Mouse (Mus musculus) megakaryocyte-erythroid progenitor cell, adult 5-6 weeks (primary cell): ENCODE data around the gene Nfkbid. TPM values are rescaled to one million over a fixed set of nuclear protein-coding genes. Genes with fewer than 3 reads are reported as not detected.

ENCODE experiments used
- ATAC-seq: replicated peaks from 2 replicates; pipeline ENCODE4 v1.8.0; 2016; ENCODE audit warnings: mild to moderate bottlenecking, inconsistent platforms; ENCODE audit not compliant: severe bottlenecking, poor library complexity, low FRiP score, low TSS enrichment
- total RNA-seq, 2 experiments: library from RNA; stranded (forward) in 1 of 2; stranded (reverse) in 1 of 2; fragments of 200-1000, 215-1000 nt in 1 of 2; fragments of >200 nt in 1 of 2; fragmentation: Nextera tagmentation in 1 of 2; gene quantifications; 2 replicates each; pipeline ENCODE4 v1.2.3; 2014 to 2017

The Nfkbid gene
- total RNA-seq, 2 experiments from 2014 or later = 3.1 to 9.0 TPM

DNA sequence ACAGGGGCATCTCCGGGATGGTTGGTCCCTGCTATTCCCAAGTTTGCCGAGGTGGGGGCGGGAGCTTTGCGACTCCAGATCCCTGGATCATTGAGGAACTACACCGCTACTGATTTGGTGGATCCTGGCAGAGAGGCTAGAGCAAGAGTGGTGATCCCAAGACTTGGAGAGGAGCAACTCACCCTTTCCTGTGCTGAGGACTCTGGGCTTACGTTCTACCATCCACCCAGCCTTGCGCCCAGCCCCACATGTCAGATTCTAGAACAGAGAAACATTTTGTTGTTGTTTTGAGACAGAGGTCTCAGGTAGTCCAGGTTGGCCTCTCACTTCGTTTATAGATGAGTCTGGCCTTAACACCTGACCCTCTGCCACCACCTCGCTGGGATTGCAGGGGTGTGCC lies 1.0 kb downstream of the Nfkbid start:
- no peak for ATAC-seq

DNA sequence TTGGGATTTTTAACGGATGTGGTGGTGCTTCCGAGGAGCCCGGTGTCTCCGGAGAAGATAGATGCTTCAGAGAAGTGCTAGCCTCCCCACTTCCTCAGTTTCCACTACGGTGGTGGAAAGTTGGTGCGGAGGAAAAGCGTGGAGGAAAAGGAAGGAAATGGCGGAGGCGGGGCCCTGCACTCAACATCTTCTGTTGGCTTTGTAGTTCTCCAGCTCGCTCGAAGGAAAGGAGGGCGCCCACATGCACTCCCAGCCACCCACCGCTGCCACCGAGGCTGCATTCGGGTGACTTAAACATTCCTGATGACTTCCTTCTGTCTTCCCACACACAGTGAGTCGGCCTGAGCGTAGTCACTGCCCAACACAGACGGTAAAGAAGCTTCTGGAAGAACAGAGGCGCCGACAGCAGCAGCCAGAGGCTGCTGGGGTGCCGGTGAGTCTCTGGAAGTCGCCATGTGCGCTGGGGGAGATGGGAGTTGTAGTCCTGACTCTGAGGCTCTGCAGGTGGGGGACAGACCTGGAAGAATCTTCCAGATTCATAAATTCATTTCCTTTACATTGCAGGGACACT lies 1.6 kb downstream of the Nfkbid start:
- no peak for ATAC-seq

DNA sequence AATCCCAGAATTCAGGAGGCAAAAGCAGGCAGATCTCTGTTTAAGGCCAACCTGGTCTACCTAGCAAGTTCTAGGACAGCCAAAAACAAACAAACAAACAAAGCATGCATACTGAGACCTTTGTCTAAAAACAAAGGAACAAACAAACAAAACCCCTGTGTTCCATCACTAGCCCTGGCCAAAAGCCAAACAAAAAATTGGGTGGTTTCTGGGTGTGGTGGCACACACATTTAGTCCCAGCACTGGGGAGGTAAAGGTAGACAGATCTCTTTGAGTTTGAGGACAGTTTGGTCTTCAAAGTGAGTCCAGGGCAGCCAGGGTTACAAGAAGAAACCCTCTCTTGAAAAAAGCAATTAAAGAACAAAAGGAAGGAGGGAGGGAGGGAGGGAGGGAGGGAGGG lies 7.8 kb downstream of the Nfkbid start:
- ATAC-seq = no peak

DNA sequence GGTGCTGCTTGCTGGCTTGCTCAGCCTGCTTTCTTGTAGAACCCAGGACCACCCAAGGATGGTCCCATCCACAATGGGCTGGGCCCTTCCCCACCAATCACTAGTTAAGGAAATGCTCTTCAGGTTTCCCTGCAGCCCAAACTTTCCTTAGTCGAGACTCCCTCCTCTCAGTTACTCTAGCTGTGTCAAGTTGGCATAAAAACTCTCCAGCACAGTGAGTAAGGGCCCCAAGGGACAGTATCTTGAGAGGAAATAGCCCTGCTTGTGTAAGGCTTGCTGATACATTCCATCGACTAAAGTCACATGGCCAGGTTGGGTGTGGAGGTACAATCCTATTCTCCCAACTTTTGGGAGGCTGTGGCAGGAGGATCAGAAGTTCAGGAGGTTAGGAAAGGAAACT lies 8.7 kb downstream of the Nfkbid start:
- ATAC-seq = no peak

DNA sequence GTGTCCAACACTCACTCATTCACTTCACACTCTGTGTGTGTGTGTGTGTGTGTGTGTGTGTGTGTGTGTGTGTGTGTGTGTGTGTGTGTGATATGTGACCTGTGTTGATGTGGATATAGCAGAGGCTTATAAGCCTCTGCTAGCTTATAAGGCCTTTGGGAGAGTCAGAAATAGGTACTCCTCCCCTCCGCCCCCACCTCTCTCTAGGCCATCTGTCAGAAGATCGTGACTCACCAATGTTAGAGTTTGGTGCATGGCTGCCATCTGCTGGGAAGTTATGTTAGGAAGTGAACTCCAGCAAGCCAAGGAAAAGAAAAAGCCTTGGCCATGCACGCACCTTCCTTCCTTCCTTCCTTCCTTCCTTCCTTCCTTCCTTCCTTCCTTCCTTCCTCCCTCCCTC lies 10.3 kb downstream of the Nfkbid start:
- no peak for ATAC-seq

DNA sequence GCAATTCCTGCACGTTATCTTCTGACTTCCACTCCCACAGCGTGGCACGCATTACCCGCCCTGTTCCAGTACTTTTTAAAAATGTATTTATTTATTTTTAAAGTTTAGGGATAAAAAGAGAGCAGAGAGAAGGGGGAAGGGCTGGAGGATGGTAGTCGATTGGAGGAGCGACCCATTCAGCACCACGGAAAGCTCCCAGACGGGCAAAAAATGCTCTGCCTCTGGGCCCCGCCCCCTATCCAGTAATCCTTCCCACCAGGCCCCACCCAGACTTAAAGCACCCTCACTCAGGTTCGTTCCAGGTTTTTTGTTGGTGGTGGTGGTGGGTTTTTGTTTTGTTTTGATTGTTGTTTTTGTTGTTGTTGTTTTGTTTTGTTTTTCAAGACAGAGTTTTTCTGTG lies 12.7 kb downstream of the Nfkbid start:
- peak; percentile 68; the same call in 1 of the 2 replicates for ATAC-seq

DNA sequence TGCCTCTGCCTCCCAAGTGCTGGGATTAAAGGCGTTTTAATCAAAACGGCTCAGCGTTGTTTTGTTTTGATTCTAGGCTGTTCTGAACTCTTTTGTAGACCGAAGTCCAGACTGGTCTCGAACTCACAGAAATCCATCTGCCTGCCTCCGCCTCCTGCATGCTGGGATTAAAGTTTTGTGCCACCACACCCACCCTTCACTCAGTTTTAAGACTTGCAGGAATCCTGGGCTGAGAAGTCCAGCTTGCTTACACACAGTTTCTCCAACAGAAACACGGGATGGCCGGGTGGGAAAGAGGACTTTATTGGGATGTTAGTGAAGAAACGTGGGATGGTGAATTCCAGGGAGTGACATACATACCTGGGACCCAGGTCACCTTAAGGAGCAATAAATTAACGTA lies 13.2 kb downstream of the Nfkbid start:
- ATAC-seq = no peak

DNA sequence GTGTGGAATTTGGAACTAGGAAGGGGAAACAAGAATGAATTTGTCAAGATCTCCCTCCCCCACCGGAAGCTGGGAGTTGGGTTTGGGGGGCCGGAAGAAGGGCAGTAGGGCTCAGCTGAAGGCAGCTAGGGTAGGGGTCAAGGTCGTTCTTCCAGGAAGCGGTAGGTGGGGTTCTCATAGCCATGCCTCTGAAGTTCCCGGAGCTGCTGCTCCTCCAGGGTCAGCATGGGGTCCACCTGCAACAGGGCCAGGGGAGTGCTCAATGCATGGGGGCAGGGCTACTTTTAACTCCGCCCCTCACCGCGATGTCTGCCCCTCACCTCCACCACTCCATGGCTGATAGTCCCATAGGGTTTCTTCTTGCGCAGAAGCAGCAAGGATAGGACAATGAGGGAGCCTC lies 13.6 kb downstream of the Nfkbid start:
- no peak for ATAC-seq

DNA sequence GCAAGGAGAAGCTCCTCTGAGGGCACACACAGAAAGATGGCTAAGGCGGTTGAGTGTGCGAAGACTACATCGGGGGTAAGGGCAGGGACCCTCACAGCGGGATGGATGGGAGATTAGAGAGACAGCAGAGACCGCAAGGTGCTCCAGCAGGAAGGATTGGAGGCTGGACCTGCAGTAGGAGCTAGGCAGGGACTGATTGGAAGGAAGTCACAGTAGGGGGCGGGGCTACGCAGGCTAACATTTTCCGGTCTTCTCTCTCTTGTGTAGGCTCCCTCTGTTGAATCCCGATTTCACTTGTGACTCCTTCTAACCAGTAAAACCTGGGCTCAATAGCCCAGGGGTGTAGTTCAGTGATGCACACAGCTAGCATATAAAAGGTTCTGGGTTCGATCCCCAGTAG lies 15.3 kb downstream of the Nfkbid start:
- no peak; the same call in 1 of the 2 replicates for ATAC-seq

DNA sequence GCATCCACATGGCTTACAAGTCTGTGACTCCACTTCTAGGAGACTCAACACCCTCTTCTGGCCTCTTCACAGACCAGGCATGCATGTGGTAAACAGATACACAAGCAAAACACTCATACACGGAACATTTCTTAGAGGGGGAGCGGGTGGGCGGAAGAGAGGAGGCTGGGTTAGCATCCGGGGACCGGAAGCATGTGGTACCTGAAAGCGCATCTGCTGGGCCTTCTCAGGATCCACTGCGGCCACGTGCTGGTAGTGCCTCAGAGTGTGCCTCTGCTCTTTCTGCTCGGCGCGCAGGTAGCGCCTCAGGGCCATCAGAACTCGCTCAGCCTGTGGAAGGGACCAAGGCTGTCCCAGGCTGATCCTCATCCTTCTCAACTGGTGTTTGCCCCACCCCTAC lies 18.2 kb downstream of the Nfkbid start:
- no peak for ATAC-seq

DNA sequence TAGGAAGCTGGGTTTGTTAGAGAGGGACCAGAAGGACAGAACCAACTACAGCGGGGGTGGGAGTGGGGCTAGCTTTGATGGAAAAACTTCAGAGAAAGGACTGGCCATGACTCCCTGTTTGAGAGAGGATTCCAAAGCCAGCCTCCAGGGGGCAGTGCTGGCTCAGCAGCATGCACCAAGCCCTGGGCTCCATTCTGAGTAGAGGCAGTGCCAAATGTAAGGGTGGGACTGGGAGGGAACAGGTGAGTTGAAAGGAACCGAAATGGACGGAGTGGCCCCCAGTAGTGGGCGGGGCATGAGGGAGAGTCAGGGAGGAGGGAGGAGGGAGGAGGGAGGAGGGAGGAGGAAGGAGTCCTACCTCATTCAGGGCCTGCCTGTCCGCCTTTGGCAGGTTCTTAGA lies 19.2 kb downstream of the Nfkbid start:
- peak; percentile 62 for ATAC-seq

DNA sequence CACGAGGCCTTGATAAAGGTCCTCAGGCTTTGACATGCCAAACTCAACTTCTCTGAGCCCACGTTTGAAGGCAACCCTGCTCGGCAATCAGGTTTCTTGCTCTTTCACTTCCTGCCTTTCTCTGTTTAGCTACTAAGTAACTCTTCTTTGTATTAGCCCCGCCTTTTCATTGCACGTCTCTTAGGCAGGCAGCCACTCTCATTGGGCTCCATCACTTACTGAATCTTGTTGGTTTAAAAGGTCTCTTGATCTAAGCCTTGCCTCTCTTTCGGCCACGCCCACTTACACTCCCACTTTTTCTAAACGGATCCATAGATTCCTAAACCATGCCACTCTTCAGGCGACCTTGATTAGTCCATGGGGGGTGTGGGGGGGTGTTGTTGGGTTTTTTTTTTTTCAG lies 22.2 kb downstream of the Nfkbid start:
- ATAC-seq = no peak

DNA sequence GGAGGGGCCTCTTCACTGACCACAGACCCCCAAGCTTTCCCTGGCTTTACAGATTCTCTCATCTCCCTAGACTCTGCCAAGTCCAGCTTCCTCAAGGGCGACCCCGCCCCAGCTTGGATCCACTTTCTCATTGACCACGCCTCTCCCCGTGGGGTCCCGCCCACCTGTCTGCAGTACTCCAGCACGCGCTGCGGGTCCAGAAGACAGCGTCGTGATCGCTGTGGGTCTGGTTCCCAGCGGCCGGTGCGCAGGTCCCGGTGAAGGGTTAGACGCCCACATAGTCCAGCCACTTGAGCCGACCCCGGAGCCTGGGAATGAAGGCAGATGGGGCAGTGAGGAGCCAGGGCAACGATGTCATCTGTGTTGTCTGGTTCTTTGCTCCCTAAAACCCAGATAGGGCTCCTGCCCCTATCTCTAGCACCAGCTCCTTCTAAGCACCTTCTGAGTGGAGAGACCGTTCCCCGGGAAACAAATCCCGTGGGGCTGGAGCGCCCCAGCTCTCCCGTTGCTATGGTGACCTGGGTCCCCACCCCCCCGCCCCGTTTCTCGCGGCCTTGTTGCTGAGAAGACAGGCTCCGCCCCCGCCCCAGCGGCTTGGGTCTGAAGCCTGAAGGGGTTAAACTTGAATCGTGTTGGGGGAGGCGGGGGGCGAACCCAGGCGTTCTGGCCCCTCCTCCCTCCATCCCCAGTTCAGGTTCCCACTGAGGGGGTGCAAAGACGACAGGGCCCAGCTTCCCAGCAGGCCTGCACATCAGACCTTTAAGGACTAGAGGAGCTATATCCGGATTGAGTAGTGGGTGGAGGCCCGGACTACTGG lies 22.8 kb downstream of the Nfkbid start:
- no peak for ATAC-seq

DNA sequence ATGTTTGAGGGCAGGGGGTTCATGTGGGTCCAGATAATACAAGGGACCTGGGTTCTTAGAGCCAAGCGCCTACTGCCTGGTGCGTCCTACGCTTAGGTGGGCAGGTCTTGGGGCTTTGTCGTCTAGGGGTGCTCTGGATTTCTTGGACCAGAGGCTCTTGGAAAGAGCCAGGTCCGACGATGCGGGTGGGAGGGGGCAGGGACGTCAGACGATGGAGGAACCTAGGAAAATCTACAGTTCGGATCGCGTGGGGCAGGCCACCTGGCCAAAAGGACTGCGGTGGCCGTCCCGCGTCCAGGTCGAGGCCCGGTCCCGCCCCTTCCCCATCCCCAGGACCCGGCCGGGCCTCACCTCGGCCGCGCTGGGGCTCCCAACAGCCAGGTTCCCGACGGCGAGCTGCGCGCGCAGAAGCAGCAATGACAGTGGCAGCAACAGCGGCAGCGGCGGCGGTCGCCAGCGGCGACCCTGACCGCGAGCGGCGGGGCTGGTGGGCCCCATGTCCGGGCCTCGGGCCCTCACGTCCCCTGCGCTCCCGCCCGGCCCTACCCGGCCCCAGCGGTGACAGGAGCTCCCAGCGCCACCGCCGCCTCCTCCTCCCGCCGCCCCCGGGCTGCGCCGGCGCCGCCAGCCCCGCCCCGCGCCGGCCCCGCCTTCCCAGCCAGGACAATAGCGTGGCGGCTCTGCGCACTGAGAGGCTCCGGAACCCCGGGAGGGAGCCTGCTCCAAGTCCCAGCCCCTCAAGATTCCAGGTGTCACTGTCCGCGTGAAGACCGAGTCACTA lies 23.6 kb downstream of the Nfkbid start, which contains the start of gene Aplp1:
Gene Aplp1, minus strand, starts transcription at position 565 of the 781 bp plus-strand sequence.
- ATAC-seq = peak; percentile 39

DNA sequence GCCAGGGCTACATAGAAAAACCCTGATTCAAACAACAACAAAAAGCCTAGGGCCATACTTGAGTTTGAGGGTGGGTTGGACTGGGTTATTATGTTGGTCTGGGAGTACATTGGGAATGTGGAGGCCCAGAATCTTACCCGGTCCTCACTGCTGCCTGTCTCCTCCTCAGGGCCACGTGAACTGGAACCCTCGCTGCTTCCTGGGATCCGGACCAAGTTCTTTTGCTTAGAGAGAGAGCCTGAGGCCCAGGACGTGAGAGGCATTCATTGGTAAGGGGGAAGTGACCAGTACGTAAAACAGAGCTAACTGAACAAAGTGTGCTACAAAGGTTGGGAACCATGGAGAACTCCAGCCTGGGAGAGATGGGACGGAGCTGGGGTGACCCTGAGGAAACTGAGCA lies 28.7 kb downstream of the Nfkbid start:
- ATAC-seq = no peak

DNA sequence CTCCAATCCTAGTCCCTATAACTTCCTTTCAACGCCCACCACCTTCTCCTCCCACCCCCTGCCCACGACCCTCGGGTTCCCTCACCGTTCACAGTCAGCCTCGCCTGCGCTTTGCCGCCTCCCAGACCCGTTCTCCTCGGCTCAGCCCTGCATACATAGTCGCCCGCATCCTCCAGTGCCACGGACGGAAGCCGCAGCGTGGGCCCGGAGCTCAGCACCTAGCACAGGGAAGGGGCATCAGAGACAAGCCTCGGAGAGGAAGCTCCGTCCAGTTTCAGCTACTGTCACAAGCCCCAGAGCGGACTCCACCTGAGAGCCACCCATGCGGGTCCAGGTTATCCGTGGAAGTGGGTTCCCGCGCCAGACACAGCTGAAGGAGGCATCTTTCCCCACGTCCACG lies 31.8 kb downstream of the Nfkbid start:
- no peak for ATAC-seq

DNA sequence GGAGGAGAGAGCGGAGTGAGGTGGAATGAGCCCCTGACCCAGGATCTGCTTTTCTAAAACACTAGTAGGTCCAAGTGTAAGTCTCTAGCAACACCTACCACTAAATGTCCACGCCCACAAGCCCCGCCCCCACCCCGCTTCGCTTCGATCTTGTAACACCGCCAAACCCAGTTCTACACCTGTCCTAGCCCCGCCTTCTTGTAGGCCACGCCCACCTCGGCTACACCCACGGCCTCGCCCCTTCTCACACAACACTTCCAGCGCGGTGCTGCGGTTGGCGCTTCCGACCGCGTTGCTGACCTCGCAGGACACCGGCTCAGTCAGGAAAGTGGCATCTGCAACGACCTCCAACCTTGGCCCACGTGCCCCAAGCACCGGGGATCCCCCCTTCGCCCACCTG lies 32.2 kb downstream of the Nfkbid start:
- ATAC-seq = peak; percentile 50

DNA sequence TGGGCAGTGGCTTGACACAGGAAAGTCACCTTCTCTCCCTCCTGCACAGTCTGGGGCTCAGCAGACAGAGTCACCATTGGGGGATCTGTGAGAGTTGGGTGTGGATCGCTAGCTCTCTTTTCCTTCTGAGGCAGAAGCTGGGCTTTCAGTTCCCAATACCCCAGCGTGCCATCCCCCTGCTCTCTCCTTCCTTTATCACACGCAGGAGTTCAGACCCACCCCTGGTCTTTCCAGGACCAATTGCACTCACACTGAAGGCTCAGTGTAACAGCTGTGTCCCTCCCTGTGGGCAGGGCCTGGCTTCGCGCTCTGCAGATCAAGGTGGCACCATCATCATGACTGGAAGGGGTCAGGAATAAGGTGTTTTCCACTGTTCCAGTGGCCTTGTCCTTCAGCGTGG lies 32.7 kb downstream of the Nfkbid start:
- ATAC-seq = 0 out of 2 replicates have a peak, but pooled peaks have one; percentile 34

DNA sequence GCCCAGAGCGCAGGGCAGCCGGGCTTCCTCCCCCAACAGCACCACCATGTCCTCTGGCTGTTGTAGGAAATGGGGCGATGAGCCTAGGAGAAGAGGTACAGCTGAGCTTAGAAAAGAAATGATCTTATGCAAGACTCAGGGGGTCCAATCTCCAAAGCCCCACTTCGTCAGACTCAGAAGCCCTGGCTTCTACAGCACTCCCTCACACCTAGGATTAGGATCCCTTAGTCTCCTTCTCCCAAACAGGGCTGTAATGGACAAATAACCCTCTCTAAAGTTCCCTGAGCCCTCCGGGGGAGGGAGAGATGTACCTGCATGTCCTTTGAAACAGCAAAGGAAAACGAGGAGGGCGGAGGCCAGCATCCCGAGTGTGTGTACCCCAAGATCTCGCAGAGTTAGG lies 35.0 kb downstream of the Nfkbid start:
- no peak for ATAC-seq

DNA sequence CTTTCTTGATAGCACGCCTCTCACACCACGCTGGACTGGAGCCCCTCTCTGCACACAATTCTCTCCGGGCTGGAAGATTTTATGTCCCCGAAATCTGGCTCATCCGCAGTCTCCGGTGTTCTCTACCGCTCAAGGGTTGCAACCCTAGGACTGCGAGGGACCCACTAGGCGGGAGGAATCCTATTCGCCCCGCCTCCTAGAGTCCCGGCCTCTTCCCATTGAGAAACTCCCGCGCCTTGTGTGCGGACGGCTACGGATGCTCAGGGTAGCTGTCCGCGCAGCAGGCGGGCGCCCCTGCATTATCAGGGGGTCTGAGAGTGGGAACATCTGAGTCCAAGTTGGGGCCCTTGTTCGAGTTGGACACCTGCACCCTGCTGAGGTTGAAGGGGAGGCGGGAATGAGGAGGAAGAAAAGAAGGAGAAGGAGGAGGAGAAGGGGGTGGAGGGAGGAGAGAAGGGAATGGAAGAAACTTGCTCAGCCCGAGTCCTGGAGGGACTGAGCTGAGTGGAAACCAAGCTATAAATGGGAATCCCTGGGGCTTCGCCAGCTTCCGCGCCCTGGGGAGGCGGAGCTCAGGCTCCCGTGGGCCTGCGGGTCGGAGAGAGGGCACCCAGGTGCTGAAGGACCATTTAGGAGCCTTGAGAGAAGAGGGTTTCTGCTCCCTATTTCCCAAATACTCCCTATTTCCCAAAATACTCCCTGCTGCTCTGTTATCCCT lies 35.5 kb downstream of the Nfkbid start:
- no peak for ATAC-seq
